Mouse (Mus musculus) layer of hippocampus, adult 9-11 months (tissue): Measurements from ENCODE around the gene Rad51b.

Experiments
- DNase-seq: peaks from one replicate; pipeline ENCODE4 v3.0.0; 2022

Rad51b gene

GRCm38 (mm10) chr12:79535532-79536437 is 238.7 kb downstream of the Rad51b start:
- DNase-seq: no peak

GRCm38 (mm10) chr12:79540176-79540575 is 243.1 kb downstream of the Rad51b start:
- DNase-seq: no peak

GRCm38 (mm10) chr12:79541581-79541980 is 244.5 kb downstream of the Rad51b start:
- DNase-seq: no peak

- DNase-seq: no peak
Observed at GRCm38 (mm10) chr12:79545063-79545462, 248.0 kb downstream of the Rad51b start.

GRCm38 (mm10) chr12:79547556-79547955 is 250.5 kb downstream of the Rad51b start:
- DNase-seq: no peak

GRCm38 (mm10) chr12:79548607-79549330 is 251.7 kb downstream of the Rad51b start:
- no peak for DNase-seq

- no peak for DNase-seq
Observed at GRCm38 (mm10) chr12:79550049-79550682, 253.1 kb downstream of the Rad51b start.

GRCm38 (mm10) chr12:79551274-79551673 is 254.2 kb downstream of the Rad51b start:
- no peak for DNase-seq

- DNase-seq: no peak
Observed at GRCm38 (mm10) chr12:79553056-79553455, 256.0 kb downstream of the Rad51b start.

GRCm38 (mm10) chr12:79557904-79558303 is 260.8 kb downstream of the Rad51b start:
- DNase-seq: no peak

GRCm38 (mm10) chr12:79558711-79559110 is 261.6 kb downstream of the Rad51b start:
- DNase-seq: no peak

- DNase-seq: no peak
Observed at GRCm38 (mm10) chr12:79559410-79560015, 262.4 kb downstream of the Rad51b start.

GRCm38 (mm10) chr12:79560084-79560699 is 263.1 kb downstream of the Rad51b start:
- no peak for DNase-seq

GRCm38 (mm10) chr12:79560893-79561292 is 263.8 kb downstream of the Rad51b start:
- DNase-seq: no peak

- no peak for DNase-seq
Observed at GRCm38 (mm10) chr12:79574159-79575040, 277.3 kb downstream of the Rad51b start.

- no peak for DNase-seq
Observed at GRCm38 (mm10) chr12:79575041-79575541, 278.0 kb downstream of the Rad51b start.

- DNase-seq: no peak
Observed at GRCm38 (mm10) chr12:79577525-79577924, 280.4 kb downstream of the Rad51b start.

GRCm38 (mm10) chr12:79579018-79579585 is 282.0 kb downstream of the Rad51b start:
- no peak for DNase-seq

GRCm38 (mm10) chr12:79579837-79580236 is 282.8 kb downstream of the Rad51b start:
- no peak for DNase-seq

GRCm38 (mm10) chr12:79584556-79585307 is 287.6 kb downstream of the Rad51b start:
- no peak for DNase-seq
